Mouse (Mus musculus) CH12.LX (cell line): ENCODE measurements around the gene Acvrl1. TPM values are rescaled to one million over a fixed set of nuclear protein-coding genes. Genes with fewer than 3 reads are reported as not detected.

ENCODE experiments used
- DNase-seq: peaks from one replicate; pipeline ENCODE4 v3.0.0-alpha.2; 2013; ENCODE audit errors: extremely low read depth
- H3K27ac ChIP-seq: 2 replicates; pipeline ENCODE4 v1.5.1; 2012; ENCODE audit warnings: low read depth, mild to moderate bottlenecking, control low read depth, moderate library complexity; ENCODE audit not compliant: insufficient read depth
- H3K27me3 ChIP-seq: replicated peaks from 2 replicates; pipeline ENCODE3; 2012; ENCODE audit warnings: inconsistent platforms
- H3K36me3 ChIP-seq, 2 experiments: replicated peaks in 1 of 2; 2 replicates each; pipeline versions ENCODE3 to v1.6.1; 2012; ENCODE audit warnings: inconsistent platforms in 1 of 2, low read length in 1 of 2, mild to moderate bottlenecking in 1 of 2, mixed read lengths in 1 of 2, moderate library complexity in 1 of 2; ENCODE audit not compliant: control insufficient read depth in 1 of 2, insufficient read depth in 1 of 2
- H3K4me1 ChIP-seq, 2 experiments: 2 replicates each; pipeline ENCODE4 v1.6.1; 2012; ENCODE audit warnings: inconsistent platforms in 1 of 2, moderate library complexity in 1 of 2; ENCODE audit not compliant: insufficient read depth in 2 of 2, control insufficient read depth in 1 of 2
- H3K4me2 ChIP-seq: 2 replicates; pipeline ENCODE4 v1.6.1; 2012; ENCODE audit warnings: low read depth, mild to moderate bottlenecking, control low read depth; ENCODE audit not compliant: poor library complexity, insufficient read depth, severe bottlenecking
- H3K4me3 ChIP-seq, 3 experiments: fragments of 150-350 bp in 1 of 3; sonication (generic) in 1 of 3; replicated peaks in 1 of 3; 2 replicates each; pipeline versions ENCODE3 to v1.5.1; 2011 to 2012; ENCODE audit warnings: low read depth in 2 of 3, low read length in 2 of 3, mild to moderate bottlenecking in 2 of 3, moderate library complexity in 2 of 3, control low read depth in 1 of 3, improper control_type of control experiment in 1 of 3, inconsistent platforms in 1 of 3, mixed read lengths in 1 of 3; ENCODE audit not compliant: poor library complexity in 1 of 3
- H3K79me2 ChIP-seq: replicated peaks from 2 replicates; pipeline ENCODE4 v1.6.1; 2012; ENCODE audit warnings: mild to moderate bottlenecking, moderate library complexity; ENCODE audit not compliant: control insufficient read depth, poor library complexity, insufficient read depth, severe bottlenecking; ENCODE audit errors: extremely low read depth
- H3K9ac ChIP-seq: 2 replicates; pipeline ENCODE4 v1.6.1; 2012; ENCODE audit warnings: low read depth, mild to moderate bottlenecking, control low read depth, moderate library complexity; ENCODE audit not compliant: insufficient read depth
- H3K9me3 ChIP-seq: replicated peaks from 2 replicates; pipeline ENCODE3; 2012; ENCODE audit warnings: low read length, inconsistent platforms, mixed read lengths
- BHLHE40 ChIP-seq: IDR thresholded peaks from 2 replicates; pipeline ENCODE4 v1.6.1; 2011; ENCODE audit warnings: mild to moderate bottlenecking, low read depth, low read length, improper control_type of control experiment
- CHD1 ChIP-seq: IDR thresholded peaks from 2 replicates; pipeline ENCODE4 v1.6.1; 2012; ENCODE audit warnings: low read depth, low read length, improper control_type of control experiment, inconsistent platforms
- CTCF ChIP-seq, 2 experiments: IDR thresholded peaks in 1 of 2; conservative IDR thresholded peaks in 1 of 2; 2 replicates each; pipeline ENCODE4 v1.5.1; 2011 to 2012; ENCODE audit warnings: low read depth in 2 of 2, low read length in 2 of 2, improper control_type of control experiment in 1 of 2, inconsistent platforms in 1 of 2, mild to moderate bottlenecking in 1 of 2, moderate library complexity in 1 of 2
- E2F4 ChIP-seq: IDR thresholded peaks from 2 replicates; pipeline ENCODE4 v1.6.1; 2011; ENCODE audit warnings: low read depth, low read length, improper control_type of control experiment; ENCODE audit not compliant: insufficient replicate concordance
- EP300 ChIP-seq: IDR thresholded peaks from 2 replicates; pipeline ENCODE4 v1.6.1; 2011; ENCODE audit warnings: low read length, improper control_type of control experiment
- ETS1 ChIP-seq: conservative IDR thresholded peaks from 2 replicates; pipeline ENCODE4 v1.6.1; 2012; ENCODE audit warnings: low read depth, mild to moderate bottlenecking, inconsistent platforms, low read length, improper control_type of control experiment, moderate library complexity
- GABPA ChIP-seq: IDR thresholded peaks from 2 replicates; pipeline ENCODE4 v1.6.1; 2012; ENCODE audit warnings: low read depth, low read length, improper control_type of control experiment, inconsistent platforms; ENCODE audit not compliant: insufficient replicate concordance
- HCFC1 ChIP-seq: IDR thresholded peaks from 2 replicates; pipeline ENCODE4 v1.6.1; 2012; ENCODE audit warnings: low read depth, mild to moderate bottlenecking, inconsistent platforms, low read length, improper control_type of control experiment
- IRF4 ChIP-seq: IDR thresholded peaks from 2 replicates; pipeline ENCODE4 v1.6.1; 2014; ENCODE audit warnings: low read depth, mild to moderate bottlenecking, inconsistent platforms, low read length, improper control_type of control experiment
- JUN ChIP-seq: IDR thresholded peaks from 2 replicates; pipeline ENCODE4 v1.6.1; 2011; ENCODE audit warnings: low read depth, mild to moderate bottlenecking, low read length, improper control_type of control experiment, moderate library complexity; ENCODE audit not compliant: insufficient read depth
- JUND ChIP-seq: conservative IDR thresholded peaks from 2 replicates; pipeline ENCODE4 v1.6.1; 2011; ENCODE audit warnings: low read depth, low read length, improper control_type of control experiment
- MAZ ChIP-seq: IDR thresholded peaks from 2 replicates; pipeline ENCODE4 v1.6.1; 2012; ENCODE audit warnings: low read depth, mild to moderate bottlenecking, inconsistent platforms, low read length, improper control_type of control experiment, moderate library complexity
- MEF2A ChIP-seq: IDR thresholded peaks from 2 replicates; pipeline ENCODE4 v1.6.1; 2014; ENCODE audit warnings: low read depth, mild to moderate bottlenecking, inconsistent platforms, low read length, improper control_type of control experiment, borderline replicate concordance
- MXI1 ChIP-seq: IDR thresholded peaks from 2 replicates; pipeline ENCODE4 v1.6.1; 2011; ENCODE audit warnings: mild to moderate bottlenecking, low read depth, low read length, improper control_type of control experiment
- NELFE ChIP-seq: IDR thresholded peaks from 2 replicates; pipeline ENCODE4 v1.6.1; 2011; ENCODE audit warnings: low read depth, low read length, improper control_type of control experiment
- NRF1 ChIP-seq: IDR thresholded peaks from 2 replicates; pipeline ENCODE4 v1.6.1; 2014; ENCODE audit warnings: low read depth, mild to moderate bottlenecking, inconsistent platforms, low read length, improper control_type of control experiment, moderate library complexity
- PAX5 ChIP-seq: IDR thresholded peaks from 2 replicates; pipeline ENCODE4 v1.6.1; 2012; ENCODE audit warnings: low read length, inconsistent platforms, mixed read lengths
- POLR2A ChIP-seq: IDR thresholded peaks from 2 replicates; pipeline ENCODE4 v1.6.1; 2011; ENCODE audit warnings: low read depth, mild to moderate bottlenecking, improper control_type of control experiment, low read length
- POLR2AphosphoS2 ChIP-seq: IDR thresholded peaks from 2 replicates; pipeline ENCODE4 v1.6.1; 2011; ENCODE audit warnings: low read depth, low read length, improper control_type of control experiment
- SIN3A ChIP-seq: IDR thresholded peaks from 2 replicates; pipeline ENCODE4 v1.6.1; 2012; ENCODE audit warnings: low read length, improper control_type of control experiment, inconsistent platforms
- TCF12 ChIP-seq: IDR thresholded peaks from 2 replicates; pipeline ENCODE4 v1.6.1; 2014; ENCODE audit warnings: low read depth, mild to moderate bottlenecking, inconsistent platforms, low read length, improper control_type of control experiment
- UBTF ChIP-seq: IDR thresholded peaks from 2 replicates; pipeline ENCODE4 v1.6.1; 2012; ENCODE audit warnings: low read depth, mild to moderate bottlenecking, inconsistent platforms, low read length, improper control_type of control experiment, moderate library complexity
- ZC3H11A ChIP-seq: IDR thresholded peaks from 2 replicates; pipeline ENCODE4 v1.6.1; 2012; ENCODE audit warnings: low read depth, mild to moderate bottlenecking, inconsistent platforms, low read length, improper control_type of control experiment
- ZKSCAN1 ChIP-seq: IDR thresholded peaks from 2 replicates; pipeline ENCODE4 v1.6.1; 2012; ENCODE audit warnings: low read depth, inconsistent platforms, low read length, improper control_type of control experiment, borderline replicate concordance
- ZMIZ1 ChIP-seq: IDR thresholded peaks from 2 replicates; pipeline ENCODE4 v1.6.1; 2012; ENCODE audit warnings: low read depth, mild to moderate bottlenecking, inconsistent platforms, low read length, improper control_type of control experiment
- ZNF384 ChIP-seq: IDR thresholded peaks from 2 replicates; pipeline ENCODE4 v1.6.1; 2012; ENCODE audit warnings: low read depth, low read length, improper control_type of control experiment, inconsistent platforms
- dilution Hi-C: fragments of 300-500 bp; cut with MboI; formaldehyde crosslinking; loops from 2 replicates; pipeline ENCODE4 v1.14.3; 2020; ENCODE audit warnings: low sequenced_read_pairs; ENCODE audit not compliant: extremely low pct_unique_long_range_greater_than_20kb, extremely low pct_ligation_motif_present
- in situ Hi-C: fragments of 300-500 bp; cut with MboI; formaldehyde crosslinking; loops from 3 replicates; pipeline ENCODE4 v1.14.3; 2019; ENCODE audit warnings: low sequenced_read_pairs, low pct_ligation_motif_present, low pct_unique_long_range_greater_than_20kb, mixed read lengths
- polyA plus RNA-seq: library from polyadenylated mRNA; unstranded; fragments of >175 nt; gene quantifications from 2 replicates; pipeline ENCODE4 v1.2.1, GENCODE M21; 2012; ENCODE audit warnings: low read depth; ENCODE audit not compliant: insufficient read length
- total RNA-seq, 2 experiments: library from RNA; depleted of rRNA; stranded (reverse); fragments of 300-350 nt in 1 of 2; fragments of >200 nt in 1 of 2; gene quantifications; 2 replicates each; pipeline ENCODE4 v1.2.3; 2012 to 2014

The Acvrl1 gene
- total and polyA plus RNA-seq, 3 experiments: 4.0 to 9.5 (median 5.2) TPM

DNA sequence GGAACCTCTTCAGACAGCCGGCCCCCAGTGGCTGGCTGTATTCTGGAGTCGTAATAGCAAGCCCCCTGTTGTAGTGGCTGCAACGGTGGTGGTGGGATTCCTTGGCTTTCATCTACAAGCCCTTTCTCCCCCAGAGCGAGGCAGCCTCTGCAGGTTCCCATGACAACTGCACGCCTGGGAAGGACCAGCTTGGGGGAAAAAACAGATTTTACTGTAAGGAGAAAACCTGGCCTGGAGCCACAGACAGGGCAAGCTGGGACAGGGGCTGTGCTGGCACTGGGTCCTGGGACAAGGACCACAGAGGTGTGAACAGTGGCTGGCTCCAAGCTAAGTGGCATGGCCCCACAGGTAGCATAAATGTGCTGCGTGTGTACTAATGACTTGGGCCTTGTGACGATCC is 32.3 kb downstream of the Acvrl1 start:
- peaks cover under 1 to 10% of the 10 kb centered on the region in 2 experiments; a peak in 3 of 4 replicates for H3K4me1 ChIP-seq
- DNase-seq: no peak
- H3K9ac ChIP-seq: no peak overlapping the region
- peaks cover 15% of the 10 kb centered on the region for H3K27me3 ChIP-seq
- H3K4me2 ChIP-seq: no peak overlapping the region
- TF ChIP-seq PAX5: no peak
- TF ChIP-seq ETS1: no peak
- TF ChIP-seq ZKSCAN1: no peak
- no peak for TF ChIP-seq JUND
- TF ChIP-seq IRF4: no peak
- no peak for TF ChIP-seq CHD1
- no peak for TF ChIP-seq BHLHE40
- TF ChIP-seq UBTF: no peak
- TF ChIP-seq POLR2A: no peak
- TF ChIP-seq CTCF (conservative IDR thresholded peaks at IDR 0.05 in 1 of 2, IDR thresholded peaks at IDR 0.05 in 1 of 2; ENCODE audit: low read depth in 2 of 2, low read length in 2 of 2): no peak
- TF ChIP-seq HCFC1: no peak
- TF ChIP-seq JUN: no peak
- no peak for TF ChIP-seq EP300
- TF ChIP-seq MAZ: no peak
- no peak overlapping the region for H3K27ac ChIP-seq
- H3K9me3 ChIP-seq: peaks cover 10% of the 10 kb centered on the region
- in situ Hi-C loops (no loop called here), dilution Hi-C loops (no loop called here)
- H3K4me3 ChIP-seq: no peak overlapping the region
- H3K79me2 ChIP-seq: no peaks in the 10 kb centered on the region
- no peaks in the 10 kb centered on the region for H3K36me3 ChIP-seq

DNA sequence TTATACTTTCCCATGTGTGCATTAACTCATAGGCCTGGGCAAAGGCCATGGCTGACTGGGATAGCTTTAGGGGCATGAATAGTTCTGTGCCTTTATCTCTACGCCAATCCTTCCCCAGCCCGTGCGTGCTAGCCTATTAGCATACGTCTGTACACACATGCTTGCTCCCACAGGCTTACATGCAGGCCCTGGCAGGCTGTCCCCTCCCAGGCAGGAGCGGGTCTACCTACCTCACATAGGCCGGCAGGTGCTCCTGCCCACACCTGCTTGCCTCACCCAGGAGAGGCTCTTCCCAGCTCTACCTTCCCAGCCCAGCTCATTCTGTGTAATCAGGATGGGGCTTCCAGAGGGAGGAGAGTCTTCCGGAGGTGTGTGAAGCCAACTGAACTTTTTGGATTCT is 33.2 kb downstream of the Acvrl1 start:
- Histone ChIP-seq H3K9ac (no peak overlapping the region), H3K4me3 (no peak overlapping the region), H3K27me3 (peaks cover 20% of the 10 kb centered on the region), H3K27ac (no peak overlapping the region), H3K9me3 (peaks cover 6% of the 10 kb centered on the region), H3K79me2 (no peaks in the 10 kb centered on the region), H3K36me3 (no peaks in the 10 kb centered on the region), H3K4me2 (no peak overlapping the region), H3K4me1 (peaks cover 2 to 15% of the 10 kb centered on the region in 2 experiments; a peak in 3 of 4 replicates)
- DNase-seq: no peak
- TF ChIP-seq PAX5: no peak
- no peak for TF ChIP-seq NRF1
- no peak for TF ChIP-seq MXI1
- no peak for TF ChIP-seq ETS1
- no peak for TF ChIP-seq TCF12
- TF ChIP-seq ZNF384: no peak
- no peak for TF ChIP-seq POLR2AphosphoS2
- no peak for TF ChIP-seq GABPA
- no peak for TF ChIP-seq JUND
- no peak for TF ChIP-seq ZMIZ1
- no peak for TF ChIP-seq SIN3A
- TF ChIP-seq NELFE: no peak
- no peak for TF ChIP-seq JUN
- no peak for TF ChIP-seq HCFC1
- TF ChIP-seq E2F4: no peak
- TF ChIP-seq POLR2A: no peak
- no peak for TF ChIP-seq MEF2A
- TF ChIP-seq CTCF (conservative IDR thresholded peaks at IDR 0.05 in 1 of 2, IDR thresholded peaks at IDR 0.05 in 1 of 2; ENCODE audit: low read depth in 2 of 2, low read length in 2 of 2): no peak
- no peak for TF ChIP-seq ZC3H11A
- dilution Hi-C loops: no loop called here
- in situ Hi-C loops: no loop called here
